Mouse (Mus musculus) splenic B cell, adult 2 months (primary cell): ENCODE measurements around the gene Zc3h18.

Experiments
- DNase-seq: peaks from one replicate; pipeline ENCODE4 v3.0.0-alpha.2; 2011; ENCODE audit warnings: low read depth, low spot score
- H3K27me3 ChIP-seq: 2 replicates; pipeline ENCODE4 v1.6.1; 2012; ENCODE audit warnings: mild to moderate bottlenecking, low read length, moderate library complexity, mixed read lengths; ENCODE audit not compliant: control insufficient read depth, poor library complexity, insufficient read depth, severe bottlenecking
- H3K36me3 ChIP-seq: 2 replicates; pipeline ENCODE4 v1.6.1; 2012; ENCODE audit warnings: mild to moderate bottlenecking, low read length, moderate library complexity, mixed read lengths; ENCODE audit not compliant: control insufficient read depth, poor library complexity, insufficient read depth, severe bottlenecking

Zc3h18 gene

DNA sequence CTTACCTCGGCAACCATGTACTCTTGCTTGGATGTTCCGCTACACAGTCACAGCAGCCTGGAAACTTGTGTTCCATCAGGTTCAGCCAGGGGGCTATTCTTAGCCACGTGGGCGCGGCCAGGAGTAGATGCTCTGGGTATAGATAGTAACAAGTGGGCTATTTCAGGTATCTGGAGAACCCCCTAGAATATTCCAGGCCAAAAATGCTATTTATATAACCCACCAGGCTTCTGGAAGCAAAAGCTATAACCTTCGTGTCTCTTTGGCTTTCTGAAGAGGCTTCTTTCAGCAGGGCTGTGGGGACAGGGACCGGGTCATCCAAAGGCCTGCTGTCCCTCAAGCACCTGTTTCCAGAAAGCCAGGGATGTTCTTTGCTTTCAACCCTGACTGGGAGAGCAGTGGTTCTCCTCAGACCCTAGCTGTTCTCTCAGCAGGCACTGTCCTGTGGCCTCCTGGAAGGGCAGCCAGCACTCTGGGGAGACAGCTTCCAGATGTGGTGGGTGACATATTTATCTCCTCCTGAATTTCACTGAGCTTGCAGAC lies 74.8 kb downstream of the Zc3h18 start:
- Histone ChIP-seq H3K36me3 (no peaks in the 10 kb centered on the region), H3K27me3 (no peaks in the 10 kb centered on the region)
- no peak for DNase-seq

DNA sequence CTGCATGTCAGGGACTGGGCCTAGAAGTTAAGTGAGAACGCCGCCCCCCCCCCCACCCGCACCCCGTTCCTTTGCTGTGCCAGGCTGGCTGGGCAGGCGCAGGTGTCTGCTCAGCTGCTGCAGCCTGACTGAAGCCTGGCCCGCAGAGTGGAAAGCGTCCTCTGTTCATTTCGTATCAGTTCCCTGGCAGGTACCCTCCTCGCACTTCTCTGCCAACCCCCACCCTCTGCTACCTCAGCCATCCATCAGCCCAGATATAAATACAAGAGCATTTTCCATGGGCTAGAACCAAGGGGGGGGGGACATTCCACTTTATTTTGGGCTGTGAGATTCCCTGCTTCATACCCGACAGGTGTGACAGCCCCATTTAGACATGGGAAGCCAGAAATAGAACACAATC lies 75.7 kb downstream of the Zc3h18 start:
- no peaks in the 10 kb centered on the region for H3K27me3 ChIP-seq
- DNase-seq, result no peak

DNA sequence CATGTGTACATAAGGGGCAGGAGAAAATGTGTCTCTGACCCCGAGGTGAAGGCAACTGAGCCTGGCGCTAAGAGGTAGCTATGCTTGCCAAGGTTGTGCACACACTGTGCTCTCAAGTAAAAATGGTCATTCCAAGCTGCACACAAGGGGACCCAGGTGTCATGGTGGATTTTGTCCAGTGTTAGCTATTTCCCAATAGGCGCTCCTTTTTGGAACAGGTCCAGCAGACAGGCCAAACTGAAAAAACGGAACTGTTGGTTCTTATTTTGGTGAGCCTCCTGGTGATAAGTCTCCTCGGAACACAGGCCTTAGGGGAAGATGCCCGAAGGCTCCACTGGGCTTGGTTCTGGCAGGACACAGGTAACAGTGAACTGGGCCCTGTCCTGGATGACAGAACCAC lies 78.0 kb downstream of the Zc3h18 start:
- Histone ChIP-seq H3K36me3 (no peaks in the 10 kb centered on the region), H3K27me3 (no peaks in the 10 kb centered on the region)
- DNase-seq, result no peak

More for the DNA sequence above, 75.7 kb downstream of the Zc3h18 start:
- H3K36me3 ChIP-seq, result no peaks in the 10 kb centered on the region

DNA sequence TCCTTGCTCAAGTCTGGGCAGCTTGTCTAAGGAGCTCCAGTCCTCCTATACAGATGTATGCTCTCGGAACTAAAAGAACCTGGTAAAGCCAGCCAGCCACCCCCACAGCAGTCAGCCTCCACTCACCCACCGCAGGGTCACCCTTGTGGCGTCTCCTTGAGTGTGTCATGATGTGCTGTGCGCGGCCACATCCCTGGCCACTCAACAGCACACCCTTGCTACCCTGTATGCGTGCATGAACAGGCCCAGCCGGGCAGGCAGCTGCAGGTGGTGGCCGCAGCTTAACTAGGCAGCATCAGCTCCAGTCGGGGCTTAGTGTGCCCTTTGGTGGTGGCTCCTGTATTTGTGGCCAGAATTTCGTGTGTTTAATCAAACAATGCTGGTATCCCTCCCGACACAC lies 80.8 kb downstream of the Zc3h18 start:
- DNase-seq, result no peak
- Histone ChIP-seq H3K36me3 (no peaks in the 10 kb centered on the region), H3K27me3 (no peaks in the 10 kb centered on the region)

DNA sequence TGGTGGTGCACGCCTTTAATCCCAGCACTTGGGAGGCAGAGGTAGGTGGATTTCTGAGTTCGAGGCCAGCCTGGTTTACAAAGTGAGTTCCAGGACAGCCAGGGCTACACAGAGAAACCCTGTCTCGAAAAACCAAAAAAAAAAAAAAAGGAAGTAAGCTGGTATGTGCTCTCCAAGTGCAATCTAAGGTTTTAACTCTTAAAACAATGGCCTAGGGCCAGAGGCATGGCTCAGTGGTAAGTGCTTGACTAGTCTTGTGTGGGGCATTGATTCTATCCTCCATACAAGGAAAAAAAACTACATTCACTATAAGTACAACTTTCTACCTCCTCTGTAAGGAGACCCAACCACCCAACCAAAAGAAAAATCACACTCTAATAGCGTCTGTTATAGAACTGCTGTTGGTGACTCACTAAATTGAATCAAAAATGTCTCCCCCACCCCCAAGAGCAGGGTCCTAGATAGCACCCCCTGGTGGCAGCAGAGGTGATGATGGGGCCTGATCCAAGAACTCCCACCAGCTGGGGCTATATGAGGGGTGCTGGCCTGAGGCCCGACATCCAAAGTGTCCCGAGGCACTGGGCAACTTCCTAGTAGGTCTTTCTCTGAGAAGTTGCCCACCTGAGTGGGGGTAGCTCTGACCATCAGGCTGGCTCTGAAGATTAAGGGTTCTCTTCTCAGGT lies 83.0 kb downstream of the Zc3h18 start:
- DNase-seq, result peak; percentile 57
- Histone ChIP-seq H3K36me3 (no peaks in the 10 kb centered on the region), H3K27me3 (no peaks in the 10 kb centered on the region)

DNA sequence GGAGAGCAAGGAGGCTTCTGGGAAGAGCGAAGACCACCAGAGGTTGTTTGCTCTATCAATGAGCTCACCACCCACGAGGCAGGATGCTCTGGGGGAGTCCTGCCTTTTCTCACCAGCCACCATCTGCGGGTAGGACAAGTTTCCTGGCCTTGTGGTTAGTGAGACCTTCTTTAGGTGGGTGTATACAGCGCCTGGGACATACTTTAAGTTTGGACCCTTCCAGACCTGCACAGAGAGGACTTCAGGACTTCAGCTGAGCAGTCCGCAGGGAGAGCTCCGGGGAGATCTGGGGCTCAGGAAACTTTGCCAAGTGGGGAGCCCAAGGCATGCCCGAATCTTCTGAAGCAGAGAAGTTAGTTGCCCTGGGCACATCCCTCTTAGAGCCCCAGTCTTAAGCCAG lies 83.6 kb downstream of the Zc3h18 start:
- peak; percentile 53 for DNase-seq
- Histone ChIP-seq H3K36me3 (no peaks in the 10 kb centered on the region), H3K27me3 (no peaks in the 10 kb centered on the region; the same call in 1 of the 2 replicates)

DNA sequence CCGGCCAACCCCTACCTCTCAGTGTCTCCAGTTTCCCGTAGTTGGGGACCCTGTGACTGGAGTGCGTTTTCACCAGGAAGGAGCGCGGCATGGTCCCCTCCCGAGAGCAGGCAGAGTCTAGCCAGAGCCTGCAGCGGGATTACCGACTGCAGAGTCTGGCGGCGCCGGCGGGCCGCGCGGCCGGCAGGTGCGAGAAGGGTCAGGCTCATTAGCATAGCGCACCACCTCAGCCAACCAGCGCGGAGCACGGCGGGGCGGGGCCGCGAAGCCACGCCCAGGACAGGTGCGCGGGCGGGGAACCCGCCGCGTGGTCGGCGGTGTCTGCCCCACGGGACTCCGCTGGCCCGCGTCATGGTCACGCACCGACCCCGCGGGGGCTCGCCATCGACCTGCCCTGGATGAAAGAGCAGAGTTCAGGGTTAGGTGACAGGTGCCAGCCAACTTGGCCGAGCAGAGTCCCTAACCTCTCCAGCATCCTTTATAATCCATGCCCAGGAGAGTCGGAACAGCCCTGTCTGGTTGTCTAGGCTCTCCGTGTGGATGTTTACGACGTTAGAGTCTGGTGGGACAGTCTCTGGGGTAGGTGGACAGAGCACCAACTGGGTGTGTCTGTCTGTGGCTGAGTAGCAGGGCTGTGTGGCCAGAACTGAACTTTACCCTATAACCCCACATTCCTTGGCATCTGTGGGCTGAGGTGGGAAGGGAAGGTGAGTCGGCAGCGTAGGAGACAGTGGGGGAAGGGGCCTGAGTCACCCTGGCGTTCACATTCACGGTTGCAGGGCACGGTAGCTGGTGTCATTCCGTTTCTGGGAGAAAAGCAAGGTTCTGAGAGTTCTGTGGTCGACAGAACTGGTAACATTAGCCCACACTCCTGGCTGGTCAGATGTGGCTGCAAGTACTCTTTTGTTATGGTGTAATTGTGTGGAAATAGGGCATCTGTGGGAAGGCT lies 84.4 kb downstream of the Zc3h18 start, which contains the start of gene Snai3:
Gene Snai3, minus strand, starts transcription at position 210 of the 949 bp plus-strand sequence.
- DNase-seq, result peak; percentile 91
- H3K36me3 ChIP-seq, result no peaks in the 10 kb centered on the region
- H3K27me3 ChIP-seq, result no peaks in the 10 kb centered on the region; the same call in 1 of the 2 replicates

DNA sequence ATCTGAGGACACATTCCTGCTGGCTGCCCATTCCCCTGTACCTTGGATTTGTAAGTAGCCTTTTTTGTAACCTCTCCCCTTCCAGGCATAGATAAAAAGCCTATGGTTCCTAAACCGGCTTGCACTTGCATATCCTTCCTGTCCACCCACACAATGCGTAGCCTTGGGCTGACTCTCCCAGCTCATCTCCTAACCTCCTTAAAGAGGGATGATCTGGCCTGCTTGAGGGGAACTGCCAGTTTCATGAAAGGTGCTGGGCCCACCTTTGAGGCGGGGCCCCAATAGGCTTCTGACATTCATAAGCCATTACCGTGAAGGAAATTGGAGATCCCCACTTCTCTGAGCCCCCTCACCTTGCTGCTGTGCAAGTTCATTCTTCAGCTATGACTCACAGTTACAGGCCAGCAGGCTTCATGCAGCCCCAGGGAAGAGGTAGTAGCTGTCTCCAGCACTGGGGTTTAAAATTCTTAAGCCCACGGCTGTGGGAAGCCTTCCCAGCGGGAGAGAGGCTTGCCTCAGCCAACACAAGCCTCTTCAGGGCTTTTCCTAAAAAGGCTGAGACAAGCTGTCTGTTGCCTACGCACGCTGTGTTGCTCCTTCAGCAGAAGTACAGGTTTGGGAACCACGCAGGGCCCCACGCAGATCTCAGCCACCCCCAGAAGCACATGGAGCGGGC lies 85.2 kb downstream of the Zc3h18 start:
- peak; percentile 47 for DNase-seq
- Histone ChIP-seq H3K36me3 (no peaks in the 10 kb centered on the region), H3K27me3 (no peaks in the 10 kb centered on the region; the same call in 1 of the 2 replicates)

DNA sequence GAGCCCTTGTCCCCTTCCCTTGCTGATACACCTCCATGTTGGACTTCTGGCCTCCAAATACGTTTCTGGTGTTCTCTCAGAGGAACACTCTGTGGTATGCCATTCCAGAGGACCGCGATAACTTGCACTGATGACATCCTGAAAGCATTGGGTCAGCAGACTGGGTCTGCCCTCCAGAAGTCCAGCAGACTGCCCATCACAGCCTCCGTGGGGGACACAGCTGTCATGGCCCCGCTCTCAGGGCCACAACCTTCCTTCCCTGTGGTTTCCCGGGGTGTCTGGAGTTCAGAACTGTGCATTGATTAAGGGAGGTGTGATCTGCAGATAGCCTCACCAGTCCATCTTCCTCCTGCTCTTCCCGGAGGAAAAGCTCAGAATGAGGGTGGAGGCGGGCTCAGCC lies 86.1 kb downstream of the Zc3h18 start:
- no peaks in the 10 kb centered on the region; the same call in 1 of the 2 replicates for H3K27me3 ChIP-seq
- H3K36me3 ChIP-seq, result no peaks in the 10 kb centered on the region; the same call in 1 of the 2 replicates
- no peak for DNase-seq

DNA sequence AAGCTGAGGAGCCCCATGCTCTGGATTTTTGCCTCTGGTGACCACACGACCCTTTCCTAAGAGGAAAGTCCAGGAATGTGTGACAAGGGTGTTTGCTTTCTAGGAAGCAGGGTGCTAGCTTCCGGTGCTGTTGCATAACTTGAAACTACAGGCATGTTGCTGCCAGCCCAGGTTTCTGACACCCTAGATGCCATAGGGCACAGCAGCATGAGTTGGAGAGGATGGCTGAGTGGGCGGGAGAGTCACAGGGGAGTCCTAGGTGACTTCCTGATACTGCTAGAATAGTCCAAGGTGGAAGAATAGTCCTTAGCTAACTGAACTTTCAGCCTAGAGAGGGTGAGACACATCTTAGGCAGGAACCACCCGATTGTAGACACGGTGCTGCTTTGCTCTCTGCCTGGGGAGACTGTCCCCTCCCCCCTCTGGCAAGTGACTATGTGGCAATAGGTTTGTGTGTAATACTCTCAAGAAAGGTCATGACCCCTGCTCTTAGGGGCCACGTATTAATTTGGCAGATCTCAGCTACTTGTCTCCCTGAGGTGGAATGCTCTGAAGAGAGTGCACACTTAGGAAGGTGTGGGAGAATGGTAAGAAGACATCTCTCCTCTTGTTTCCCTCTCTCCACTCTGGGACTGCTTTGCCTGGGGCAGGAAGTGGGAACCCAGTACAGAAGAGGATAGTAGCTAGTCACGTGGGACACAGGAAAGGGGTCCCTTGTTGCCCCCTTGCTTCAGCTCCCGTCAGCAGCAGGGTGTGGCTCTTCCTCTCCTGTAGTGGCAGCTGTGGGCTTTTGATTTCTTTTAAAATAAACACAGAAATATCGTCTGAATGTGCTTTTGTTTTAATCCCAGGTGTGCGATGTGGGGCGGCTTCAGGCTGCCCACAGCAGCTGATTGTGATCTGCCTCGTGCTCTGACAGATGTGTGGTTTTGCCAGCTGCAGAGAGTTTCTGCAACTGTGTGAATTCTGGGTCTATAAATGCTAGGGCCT lies 87.5 kb downstream of the Zc3h18 start:
- no peaks in the 10 kb centered on the region; the same call in 1 of the 2 replicates for H3K27me3 ChIP-seq
- H3K36me3 ChIP-seq, result peaks cover 6% of the 10 kb centered on the region; the same call in 1 of the 2 replicates
- peak; percentile 16 for DNase-seq

DNA sequence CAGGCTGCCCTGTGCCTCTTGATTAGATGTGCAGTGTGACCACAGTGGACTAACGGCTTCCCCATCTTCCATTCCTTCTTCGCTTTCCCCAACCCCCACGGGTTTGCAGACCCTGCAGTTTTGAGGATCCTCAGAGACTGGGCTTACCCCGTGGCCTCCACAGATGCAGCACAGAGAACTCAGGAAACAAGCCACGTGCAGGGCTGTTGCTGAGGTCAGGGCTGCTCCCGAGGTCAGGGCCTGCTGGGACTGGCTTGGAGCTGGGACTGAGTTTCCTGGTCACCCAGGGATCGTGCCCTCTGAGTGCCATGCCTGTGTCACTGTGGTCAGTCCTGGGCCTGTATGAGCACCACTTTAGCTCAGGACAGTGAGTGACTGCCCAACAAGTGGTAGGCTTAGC lies 88.6 kb downstream of the Zc3h18 start:
- H3K36me3 ChIP-seq, result peaks cover 7% of the 10 kb centered on the region; the same call in 1 of the 2 replicates
- no peaks in the 10 kb centered on the region; the same call in 1 of the 2 replicates for H3K27me3 ChIP-seq

More for the DNA sequence above, 88.6 kb downstream of the Zc3h18 start:
- no peak for DNase-seq
